Mouse (Mus musculus) layer of hippocampus, adult 2 months (tissue): Measurements from ENCODE around the gene B3gnt2. TPM values are rescaled to one million over a fixed set of nuclear protein-coding genes. Genes with fewer than 3 reads are reported as not detected.

Experiments
- DNase-seq, 2 experiments: peaks; one replicate each; pipeline ENCODE4 v3.0.0; 2022; ENCODE audit warnings: low spot score in 2 of 2
- H3K27ac ChIP-seq: fragments of 200-600 bp; 2 replicates; pipeline ENCODE4 v1.8.1; 2022
- H3K4me3 ChIP-seq: fragments of 200-600 bp; 2 replicates; pipeline ENCODE4 v1.8.1; 2022; ENCODE audit warnings: mild to moderate bottlenecking
- CTCF ChIP-seq: fragments of 200-600 bp; conservative IDR thresholded peaks from 2 replicates; pipeline ENCODE4 v1.8.1; 2022; ENCODE audit warnings: antibody characterized with exemption, mild to moderate bottlenecking, moderate library complexity
- total RNA-seq, 2 experiments: library from RNA; stranded (reverse); gene quantifications; 2 replicates each; pipeline ENCODE4 v1.2.3; 2021

The B3gnt2 gene
- total RNA-seq, 2 experiments from 2014 or later, result 12.8 to 18.3 TPM

DNA sequence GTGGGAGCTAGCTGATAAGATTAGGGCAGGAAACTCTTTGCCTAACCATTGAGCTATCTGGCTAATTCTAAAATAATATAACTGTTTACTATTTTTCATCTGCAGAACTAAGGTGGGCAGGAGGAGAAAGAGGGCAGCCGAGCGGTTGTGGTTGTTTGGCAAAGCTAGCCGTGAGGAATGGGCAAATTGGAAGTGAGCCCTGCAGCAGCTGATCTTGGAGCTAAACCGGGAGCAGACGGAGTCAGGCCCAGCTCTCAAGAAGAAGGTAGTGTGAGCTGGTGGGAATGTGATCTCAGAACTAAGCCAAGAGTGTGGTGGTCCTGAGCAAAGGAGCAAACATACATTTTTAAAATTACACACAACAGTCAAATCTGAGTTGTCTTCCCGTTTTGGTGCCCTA lies 126.8 kb downstream of the B3gnt2 start:
- no peak for DNase-seq
- TF ChIP-seq CTCF, result no peak
- Histone ChIP-seq H3K4me3 (no peak overlapping the region), H3K27ac (no peak overlapping the region)

DNA sequence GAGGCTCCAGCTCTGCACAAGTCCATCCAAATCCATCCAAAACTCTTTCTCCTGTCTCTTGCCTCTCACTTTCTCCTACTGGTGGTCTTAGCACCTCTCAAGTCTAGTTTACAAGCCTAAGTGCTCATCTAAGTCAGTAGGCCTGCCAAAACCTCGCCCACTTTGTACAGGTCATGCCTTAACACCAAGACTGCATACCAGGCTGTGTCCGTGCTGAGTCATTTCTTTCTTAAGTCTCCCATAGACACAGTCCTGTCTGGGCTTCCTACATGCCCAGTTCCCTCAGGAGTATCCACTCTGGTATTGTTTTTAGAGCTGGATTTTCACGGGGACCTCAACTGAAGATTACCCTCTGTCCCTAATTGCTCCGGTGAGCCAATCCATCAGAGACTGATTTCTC lies 127.9 kb downstream of the B3gnt2 start:
- no peak overlapping the region for H3K27ac ChIP-seq
- DNase-seq, result no peak
- no peak for TF ChIP-seq CTCF
- H3K4me3 ChIP-seq, result no peak overlapping the region

DNA sequence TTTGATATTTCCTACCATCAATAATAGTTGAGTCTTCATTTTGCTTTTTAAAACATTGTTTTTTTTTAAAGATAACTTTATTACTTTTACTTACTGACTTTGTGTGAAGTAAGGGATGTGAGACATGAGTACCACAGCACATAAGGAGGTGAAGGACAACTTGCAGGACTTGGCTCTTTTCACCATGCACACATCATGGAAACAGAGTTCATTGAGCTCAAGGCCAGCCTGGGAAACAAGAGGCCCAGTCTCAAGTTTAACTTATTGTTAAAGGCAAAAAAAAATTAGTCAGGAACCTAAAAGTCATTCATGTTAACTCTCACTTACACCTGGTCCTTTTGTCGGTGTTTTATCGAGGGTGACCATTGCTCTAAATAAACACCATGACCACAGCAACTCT lies 137.7 kb downstream of the B3gnt2 start:
- Histone ChIP-seq H3K4me3 (no peak overlapping the region), H3K27ac (no peak overlapping the region)
- DNase-seq, result no peak
- no peak for TF ChIP-seq CTCF

DNA sequence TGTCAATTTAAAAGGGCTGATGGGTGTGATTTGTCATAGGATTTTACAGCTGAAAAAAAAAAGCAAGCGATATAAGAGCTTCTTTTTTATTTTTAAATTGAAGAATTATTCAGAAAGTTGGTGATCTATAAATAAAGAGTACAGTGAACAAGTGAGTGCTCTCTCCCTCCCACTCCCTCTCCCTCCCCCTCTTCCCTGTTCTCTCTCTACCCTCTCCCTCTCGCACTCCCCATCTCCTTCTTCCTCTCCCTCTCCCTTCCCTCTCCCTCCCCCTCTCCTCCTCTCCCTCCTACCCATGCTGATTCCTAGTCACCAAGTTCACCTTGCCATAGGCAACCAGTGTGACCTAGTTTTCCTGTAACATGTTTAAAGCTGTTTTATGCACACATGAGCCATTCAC lies 140.7 kb downstream of the B3gnt2 start:
- no peak for TF ChIP-seq CTCF
- peak in 1 of 2 experiments; percentile 8 for DNase-seq
- Histone ChIP-seq H3K4me3 (no peak overlapping the region), H3K27ac (peak overlapping the region; percentile 90)

DNA sequence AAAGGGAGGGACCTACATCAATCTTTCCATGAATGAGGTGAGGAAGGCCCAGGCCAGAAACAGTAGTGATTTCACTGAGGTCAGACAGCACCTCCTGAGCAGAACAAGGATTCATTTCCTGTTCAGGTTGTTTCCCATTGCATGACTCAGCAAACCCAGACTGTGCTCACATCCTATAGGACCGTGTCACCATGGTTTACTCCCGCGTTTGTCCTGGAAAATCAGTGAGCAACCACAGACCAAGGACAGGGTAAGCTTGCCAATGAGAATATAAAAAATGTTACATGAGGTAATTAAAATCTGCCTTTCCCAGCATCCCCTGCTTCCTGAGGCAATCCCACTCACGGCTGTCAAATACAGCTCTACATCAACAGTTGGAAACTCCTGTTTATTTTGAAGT lies 141.2 kb downstream of the B3gnt2 start:
- Histone ChIP-seq H3K27ac (peak overlapping the region; percentile 90), H3K4me3 (no peak overlapping the region)
- DNase-seq, result peak; percentile 23 to 44
- no peak for TF ChIP-seq CTCF

DNA sequence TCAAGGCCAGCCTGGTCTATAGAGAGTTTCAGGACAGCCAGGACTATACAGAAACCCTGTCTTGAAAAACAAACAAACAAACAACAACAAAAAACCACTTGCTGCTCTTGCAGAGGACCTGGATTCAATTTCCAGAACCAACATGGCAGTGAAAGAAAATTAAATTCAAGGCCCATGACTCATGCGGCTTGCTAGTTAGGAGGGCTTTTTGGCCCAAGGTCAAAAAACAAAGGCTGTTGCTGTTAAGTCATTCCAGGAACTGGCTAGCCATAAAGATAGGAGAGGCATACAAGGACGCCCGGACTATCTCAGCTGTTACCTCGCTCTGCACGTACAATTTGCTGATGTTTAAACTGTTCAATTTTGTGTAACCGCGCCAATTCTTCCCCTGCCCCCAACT lies 142.7 kb downstream of the B3gnt2 start:
- no peak for TF ChIP-seq CTCF
- Histone ChIP-seq H3K4me3 (no peak overlapping the region), H3K27ac (no peak overlapping the region)
- DNase-seq, result no peak

DNA sequence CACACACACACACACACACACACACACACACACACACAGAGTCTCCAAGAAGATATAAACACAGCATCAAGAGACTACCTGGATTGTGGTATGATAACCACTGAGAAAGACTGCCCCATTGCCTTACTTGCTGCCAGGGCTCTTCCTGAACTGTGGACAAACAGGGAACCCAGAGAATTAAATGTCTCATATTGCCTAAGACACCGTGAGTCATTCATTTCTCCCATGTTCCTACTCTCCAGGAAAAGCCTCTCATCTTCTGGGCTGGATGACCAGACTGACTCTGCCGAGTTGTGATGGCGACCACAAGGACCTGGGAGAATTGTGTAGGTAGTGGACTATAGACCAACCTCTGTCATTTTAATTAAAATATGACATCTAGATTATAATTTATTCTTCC lies 149.4 kb downstream of the B3gnt2 start:
- no peak for TF ChIP-seq CTCF
- DNase-seq, result no peak
- Histone ChIP-seq H3K4me3 (no peak overlapping the region), H3K27ac (no peak overlapping the region)

DNA sequence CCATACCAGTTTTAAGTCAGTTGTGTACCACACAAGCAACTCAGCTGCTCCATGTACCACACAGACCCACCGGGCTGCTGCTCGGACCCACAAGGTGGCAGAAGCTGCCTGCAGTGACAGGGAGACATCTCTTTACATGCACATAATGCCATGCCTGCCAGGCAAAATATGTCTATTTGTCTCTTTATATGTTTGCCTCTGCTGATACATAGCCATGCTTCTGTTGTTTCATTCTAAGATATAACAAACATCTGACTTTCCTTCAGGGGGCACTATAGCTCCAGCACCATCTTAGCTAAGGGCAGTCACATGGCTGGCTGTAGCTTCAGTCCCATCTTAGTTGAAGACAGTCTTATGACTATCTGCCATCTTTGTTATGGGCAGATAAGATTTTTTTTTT lies 150.2 kb downstream of the B3gnt2 start:
- peak in 1 of 2 experiments; percentile 31 for DNase-seq
- Histone ChIP-seq H3K27ac (no peak overlapping the region), H3K4me3 (no peak overlapping the region)
- TF ChIP-seq CTCF, result peak; percentile 78

Other genes with a start within 250 kb of the B3gnt2 start
- 10 to 100 TPM; 67.3 to 67.9 TPM for gene Zrsr1, start 111.0 kb upstream of the B3gnt2 start, total RNA-seq
- 10 to 100 TPM in 1 of 2 experiments, 1 to 10 TPM in 1; 9.3 to 11.1 TPM for gene Gm28048, start 121.1 kb upstream of the B3gnt2 start, total RNA-seq
- 10 to 100 TPM; 51.2 to 60.4 TPM for gene Commd1, start 121.4 kb upstream of the B3gnt2 start, total RNA-seq
- 100 to 1,000 TPM; 100 TPM for gene Cct4, start 129.6 kb upstream of the B3gnt2 start, total RNA-seq
- gene Fam161a, start 146.6 kb upstream of the B3gnt2 start, total RNA-seq, result 1 to 10 TPM; 4.6 to 5.2 TPM